Mouse (Mus musculus) erythroblast, adult 5-6 weeks (primary cell): ENCODE measurements around the gene Zic4. TPM values are rescaled to one million over a fixed set of nuclear protein-coding genes. Genes with fewer than 3 reads are reported as not detected.

ENCODE experiments used
- ATAC-seq: replicated peaks from 2 replicates; pipeline ENCODE4 v1.8.0; 2016; ENCODE audit warnings: moderate number of reproducible peaks, mild to moderate bottlenecking, moderate TSS enrichment, inconsistent platforms; ENCODE audit not compliant: poor library complexity, low FRiP score, severe bottlenecking
- total RNA-seq, 2 experiments: library from RNA; stranded (forward) in 1 of 2; stranded (reverse) in 1 of 2; fragments of 150-400 nt in 1 of 2; fragments of 200-764, 138-1000 nt in 1 of 2; gene quantifications; 2 replicates each; pipeline versions ENCODE4 v1.2.3 to v1.2.4; 2015 to 2017; ENCODE audit warnings: low replicate concordance in 2 of 2

Zic4 gene
- total RNA-seq, 2 experiments from 2014 or later = not detected

GRCm38 (mm10) chr9:91377036-91377872 lies 15.0 kb downstream of the Zic4 start:
- ATAC-seq = no peak

GRCm38 (mm10) chr9:91377873-91378150 lies 15.6 kb downstream of the Zic4 start:
- no peak for ATAC-seq

GRCm38 (mm10) chr9:91378411-91379299 lies 16.4 kb downstream of the Zic4 start:
- ATAC-seq = no peak

GRCm38 (mm10) chr9:91379300-91379635 lies 17.1 kb downstream of the Zic4 start:
- ATAC-seq = no peak

GRCm38 (mm10) chr9:91379781-91380457 lies 17.7 kb downstream of the Zic4 start:
- no peak for ATAC-seq

- no peak for ATAC-seq
These were observed 18.3 kb downstream of the Zic4 start for GRCm38 (mm10) chr9:91380458-91380914.

GRCm38 (mm10) chr9:91381284-91382110 lies 19.3 kb downstream of the Zic4 start:
- no peak for ATAC-seq

- no peak for ATAC-seq
These were observed 19.8 kb downstream of the Zic4 start for GRCm38 (mm10) chr9:91382111-91382379.

- no peak for ATAC-seq
These were observed 20.4 kb downstream of the Zic4 start for GRCm38 (mm10) chr9:91382471-91383255.

- ATAC-seq = no peak
These were observed 21.4 kb downstream of the Zic4 start for GRCm38 (mm10) chr9:91383441-91384135.

GRCm38 (mm10) chr9:91384136-91384500 lies 21.9 kb downstream of the Zic4 start:
- ATAC-seq = no peak

GRCm38 (mm10) chr9:91384693-91385560 lies 22.7 kb downstream of the Zic4 start:
- ATAC-seq = no peak

GRCm38 (mm10) chr9:91385561-91386430 lies 23.6 kb downstream of the Zic4 start:
- ATAC-seq = no peak

GRCm38 (mm10) chr9:91386502-91386890 lies 24.3 kb downstream of the Zic4 start:
- ATAC-seq = no peak

GRCm38 (mm10) chr9:91386891-91387739 lies 24.9 kb downstream of the Zic4 start:
- no peak for ATAC-seq

- no peak for ATAC-seq
These were observed 25.5 kb downstream of the Zic4 start for GRCm38 (mm10) chr9:91387740-91388080.
